Mouse (Mus musculus) CH12.LX (cell line): Measurements from ENCODE around the gene Car3.

Source experiments
- CTCF ChIP-seq, 2 experiments: IDR thresholded peaks in 1 of 2; conservative IDR thresholded peaks in 1 of 2; 2 replicates each; pipeline ENCODE4 v1.5.1; 2011 to 2012; ENCODE audit warnings: low read depth in 2 of 2, low read length in 2 of 2, improper control_type of control experiment in 1 of 2, inconsistent platforms in 1 of 2, mild to moderate bottlenecking in 1 of 2, moderate library complexity in 1 of 2
- ELF1 ChIP-seq: IDR thresholded peaks from 2 replicates; pipeline ENCODE4 v1.6.1; 2014; ENCODE audit warnings: low read depth, mild to moderate bottlenecking, inconsistent platforms, low read length, improper control_type of control experiment
- EP300 ChIP-seq: IDR thresholded peaks from 2 replicates; pipeline ENCODE4 v1.6.1; 2011; ENCODE audit warnings: low read length, improper control_type of control experiment
- MEF2A ChIP-seq: IDR thresholded peaks from 2 replicates; pipeline ENCODE4 v1.6.1; 2014; ENCODE audit warnings: low read depth, mild to moderate bottlenecking, inconsistent platforms, low read length, improper control_type of control experiment, borderline replicate concordance
- MXI1 ChIP-seq: IDR thresholded peaks from 2 replicates; pipeline ENCODE4 v1.6.1; 2011; ENCODE audit warnings: mild to moderate bottlenecking, low read depth, low read length, improper control_type of control experiment
- NRF1 ChIP-seq: IDR thresholded peaks from 2 replicates; pipeline ENCODE4 v1.6.1; 2014; ENCODE audit warnings: low read depth, mild to moderate bottlenecking, inconsistent platforms, low read length, improper control_type of control experiment, moderate library complexity
- POLR2A ChIP-seq: IDR thresholded peaks from 2 replicates; pipeline ENCODE4 v1.6.1; 2011; ENCODE audit warnings: low read depth, mild to moderate bottlenecking, improper control_type of control experiment, low read length
- POLR2AphosphoS2 ChIP-seq: IDR thresholded peaks from 2 replicates; pipeline ENCODE4 v1.6.1; 2011; ENCODE audit warnings: low read depth, low read length, improper control_type of control experiment
- SMC3 ChIP-seq: IDR thresholded peaks from 2 replicates; pipeline ENCODE4 v1.6.1; 2011; ENCODE audit warnings: low read depth, low read length, improper control_type of control experiment
- USF1 ChIP-seq: IDR thresholded peaks from 2 replicates; pipeline ENCODE4 v1.6.1; 2014; ENCODE audit warnings: low read depth, mild to moderate bottlenecking, inconsistent platforms, low read length, improper control_type of control experiment
- ZKSCAN1 ChIP-seq: IDR thresholded peaks from 2 replicates; pipeline ENCODE4 v1.6.1; 2012; ENCODE audit warnings: low read depth, inconsistent platforms, low read length, improper control_type of control experiment, borderline replicate concordance
- ZMIZ1 ChIP-seq: IDR thresholded peaks from 2 replicates; pipeline ENCODE4 v1.6.1; 2012; ENCODE audit warnings: low read depth, mild to moderate bottlenecking, inconsistent platforms, low read length, improper control_type of control experiment

DNA sequence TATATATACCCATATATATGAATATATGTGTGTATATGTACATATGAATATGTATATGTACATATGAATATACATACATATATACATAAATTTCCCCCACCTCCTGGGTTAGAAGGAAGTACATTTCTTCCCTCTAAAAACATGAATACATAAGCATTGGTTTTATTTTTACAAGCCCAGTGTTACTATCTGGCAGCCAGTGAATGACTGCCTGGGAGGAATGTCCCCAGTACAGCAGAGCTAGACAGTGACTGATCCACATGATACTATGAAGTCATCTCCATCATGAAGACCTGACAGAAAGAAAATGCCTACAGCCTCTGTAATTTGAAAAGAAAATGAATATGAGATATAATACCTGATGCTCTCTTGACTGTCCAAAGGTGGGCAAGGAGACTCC lies 21.5 kb downstream of the Car3 start:
- TF ChIP-seq SMC3, result no peak
- TF ChIP-seq CTCF (conservative IDR thresholded peaks at IDR 0.05 in 1 of 2, IDR thresholded peaks at IDR 0.05 in 1 of 2; ENCODE audit: low read depth in 2 of 2, low read length in 2 of 2), result no peak
- no peak for TF ChIP-seq ZMIZ1
- TF ChIP-seq POLR2A, result no peak
- TF ChIP-seq POLR2AphosphoS2, result no peak
- TF ChIP-seq ELF1, result no peak
- no peak for TF ChIP-seq NRF1
- no peak for TF ChIP-seq MEF2A
- no peak for TF ChIP-seq ZKSCAN1
- TF ChIP-seq USF1, result no peak
- TF ChIP-seq EP300, result no peak
- no peak for TF ChIP-seq MXI1
